Mouse (Mus musculus) spleen, adult 2 months (tissue): Measurements from ENCODE around the gene Napa. TPM values are rescaled to one million over a fixed set of nuclear protein-coding genes. Genes with fewer than 3 reads are reported as not detected.

Source experiments
- DNase-seq, 2 experiments: peaks; one replicate each; pipeline versions ENCODE4 v3.0.0 to v3.0.0-alpha.2; 2012 to 2021; ENCODE audit warnings: low spot score in 2 of 2, low read depth in 1 of 2
- H3K27ac ChIP-seq: fragments of 200-500 bp; 2 replicates; pipeline ENCODE4 v1.5.1; 2012; ENCODE audit warnings: low read length, inconsistent platforms; ENCODE audit not compliant: insufficient read depth
- H3K27me3 ChIP-seq: fragments of 200-500 bp; 2 replicates; pipeline ENCODE4 v1.6.1; 2012; ENCODE audit warnings: mild to moderate bottlenecking, moderate library complexity, low read length, inconsistent platforms; ENCODE audit not compliant: control insufficient read depth, insufficient read depth
- H3K36me3 ChIP-seq: fragments of 200-500 bp; 2 replicates; pipeline ENCODE4 v1.6.1; 2012; ENCODE audit warnings: mild to moderate bottlenecking, low read length, inconsistent platforms; ENCODE audit not compliant: control insufficient read depth, insufficient read depth
- H3K4me1 ChIP-seq: fragments of 200-500 bp; 2 replicates; pipeline ENCODE4 v1.6.1; 2011; ENCODE audit warnings: inconsistent platforms; ENCODE audit not compliant: control insufficient read depth, insufficient read depth, insufficient read length
- H3K4me3 ChIP-seq: fragments of 200-500 bp; 2 replicates; pipeline ENCODE4 v1.5.1; 2011; ENCODE audit warnings: mild to moderate bottlenecking, inconsistent platforms; ENCODE audit not compliant: insufficient read depth, insufficient read length; ENCODE audit errors: extremely low read depth
- CTCF ChIP-seq: fragments of 200-500 bp; IDR thresholded peaks from 2 replicates; pipeline ENCODE4 v1.5.1; 2011; ENCODE audit warnings: mild to moderate bottlenecking, inconsistent platforms; ENCODE audit not compliant: insufficient read depth, insufficient read length, insufficient replicate concordance; ENCODE audit errors: extremely low read depth
- POLR2A ChIP-seq: fragments of 200-500 bp; IDR thresholded peaks from 2 replicates; pipeline ENCODE4 v1.6.1; 2011; ENCODE audit warnings: low read depth, low read length, inconsistent platforms
- WGBS: fragments of 180-500 bp; shearing (Covaris S2); methylation state at CpG from one replicate; pipeline ENCODE4 v1.1.7; 2018; 5-methylcytosine and 5-hydroxymethylcytosine counted together
- polyA plus RNA-seq: library from polyadenylated mRNA; depleted of rRNA; stranded (reverse); fragments of >200 nt; gene quantifications from 2 replicates; pipeline ENCODE4 v1.2.3, GENCODE M21; 2012

Gene Napa
- polyA plus RNA-seq, 1 experiment = 150 TPM

- TF ChIP-seq CTCF = peak; percentile 72; the same call in 1 of the 2 replicates
- no peak for TF ChIP-seq POLR2A
- peaks cover 14% of the 10 kb centered on the region for H3K36me3 ChIP-seq
- H3K27ac ChIP-seq = peak within 1 kb of the TSS; percentile 84
- 1% methylated on average over 33 of the region's 33 CpGs for WGBS
- peak; percentile 83 to 91 for DNase-seq
- peak within 1 kb of the TSS; percentile 96 for H3K4me3 ChIP-seq
- no peaks in the 10 kb centered on the region for H3K27me3 ChIP-seq
- peaks cover 6% of the 10 kb centered on the region; the same call in 1 of the 2 replicates for H3K4me1 ChIP-seq
These were observed 21.5 kb downstream of the Napa start, which contains the start of gene Kptn for GRCm38 (mm10) chr7:16119569-16120261. Kptn (plus strand) TSS chr7:16119895.

GRCm38 (mm10) chr7:16120262-16120600 lies 22.0 kb downstream of the Napa start:
- TF ChIP-seq CTCF (no peak), POLR2A (no peak)

GRCm38 (mm10) chr7:16125829-16126228 lies 27.6 kb downstream of the Napa start:
- TF ChIP-seq CTCF (no peak), POLR2A (no peak)
- H3K4me3 ChIP-seq = no peak overlapping the region
- 89% methylated on average over 9 of the region's 9 CpGs for WGBS
- H3K27ac ChIP-seq = no peak overlapping the region
- H3K36me3 ChIP-seq = peaks cover 2% of the 10 kb centered on the region; the same call in 1 of the 2 replicates
- no peak for DNase-seq
- peaks cover 6% of the 10 kb centered on the region for H3K27me3 ChIP-seq
- peaks cover 7% of the 10 kb centered on the region; the same call in 1 of the 2 replicates for H3K4me1 ChIP-seq

More at GRCm38 (mm10) chr7:16120262-16120600, 22.0 kb downstream of the Napa start:
- no peaks in the 10 kb centered on the region for H3K27me3 ChIP-seq
- H3K4me3 ChIP-seq = peak overlapping the region; percentile 96
- DNase-seq = no peak
- peaks cover 6% of the 10 kb centered on the region; the same call in 1 of the 2 replicates for H3K4me1 ChIP-seq
- WGBS = 54% methylated on average over 9 of the region's 9 CpGs
- H3K36me3 ChIP-seq = peaks cover 10% of the 10 kb centered on the region
- no peak overlapping the region for H3K27ac ChIP-seq

GRCm38 (mm10) chr7:16128344-16128743 lies 30.1 kb downstream of the Napa start:
- 82% methylated on average over 6 of the region's 6 CpGs for WGBS
- no peak for DNase-seq
- no peak for TF ChIP-seq CTCF
- no peak for TF ChIP-seq POLR2A
- H3K36me3 ChIP-seq = peaks cover 2% of the 10 kb centered on the region; the same call in 1 of the 2 replicates
- no peak overlapping the region for H3K27ac ChIP-seq
- H3K27me3 ChIP-seq = peaks cover 6% of the 10 kb centered on the region
- H3K4me1 ChIP-seq = peaks cover 7% of the 10 kb centered on the region; the same call in 1 of the 2 replicates
- no peak overlapping the region for H3K4me3 ChIP-seq

GRCm38 (mm10) chr7:16128899-16129298 lies 30.6 kb downstream of the Napa start:
- Histone ChIP-seq H3K27ac (no peak overlapping the region), H3K4me1 (peaks cover 7% of the 10 kb centered on the region; the same call in 1 of the 2 replicates), H3K4me3 (no peak overlapping the region), H3K27me3 (peaks cover 6% of the 10 kb centered on the region), H3K36me3 (peaks cover 2% of the 10 kb centered on the region; the same call in 1 of the 2 replicates)
- no peak for DNase-seq
- 81% methylated on average over 5 of the region's 5 CpGs for WGBS
- no peak for TF ChIP-seq CTCF
- TF ChIP-seq POLR2A = no peak

GRCm38 (mm10) chr7:16129421-16129845 lies 31.2 kb downstream of the Napa start, which contains the start of gene Slc8a2:
Slc8a2 (plus strand) TSS chr7:16129826.
- H3K27me3 ChIP-seq = peaks cover 6% of the 10 kb centered on the region
- 14% methylated on average over 12 of the region's 12 CpGs for WGBS
- peaks cover 2% of the 10 kb centered on the region; the same call in 1 of the 2 replicates for H3K36me3 ChIP-seq
- no peak for TF ChIP-seq POLR2A
- no peak for TF ChIP-seq CTCF
- H3K27ac ChIP-seq = no peak within 1 kb of the TSS
- DNase-seq = peak in 1 of 2 experiments; percentile 17
- peak within 1 kb of the TSS; percentile 24; the same call in 1 of the 2 replicates for H3K4me3 ChIP-seq
- H3K4me1 ChIP-seq = peaks cover 7% of the 10 kb centered on the region; the same call in 1 of the 2 replicates
